Mouse (Mus musculus) ES-E14 (cell line): ENCODE results near the gene 4930524B15Rik. TPM values are rescaled to one million over a fixed set of nuclear protein-coding genes. Genes with fewer than 3 reads are reported as not detected.
A peak's percentile ranks its signal among the peaks of the same experiment; 100 is the strongest.

Source experiments
- DNase-seq: peaks from one replicate; pipeline ENCODE4 v3.0.0-alpha.2; 2013; ENCODE audit warnings: low read depth, low spot score
- H3K27ac ChIP-seq: 2 replicates; pipeline ENCODE4 v1.5.1; 2012; ENCODE audit warnings: low read depth, mild to moderate bottlenecking, low read length, moderate library complexity, mixed read lengths; ENCODE audit not compliant: poor library complexity, insufficient read depth, severe bottlenecking
- H3K36me3 ChIP-seq: 2 replicates; pipeline ENCODE4 v1.6.1; 2012; ENCODE audit warnings: mild to moderate bottlenecking, low read length, moderate library complexity, mixed read lengths; ENCODE audit not compliant: control insufficient read depth, poor library complexity, insufficient read depth, severe bottlenecking
- H3K4me1 ChIP-seq, 2 experiments: fragments of 150-350 bp in 1 of 2; sonication (generic) in 1 of 2; 2 replicates each; pipeline ENCODE4 v1.6.1; 2012; ENCODE audit warnings: low read length in 2 of 2, mild to moderate bottlenecking in 1 of 2, mixed read lengths in 1 of 2; ENCODE audit not compliant: control insufficient read depth in 2 of 2, insufficient read depth in 2 of 2, poor library complexity in 1 of 2
- H3K4me3 ChIP-seq, 2 experiments: fragments of 150-350 bp in 1 of 2; sonication (generic) in 1 of 2; 2 replicates each; pipeline ENCODE4 v1.5.1; 2012; ENCODE audit warnings: low read length in 2 of 2, low read depth in 1 of 2, mild to moderate bottlenecking in 1 of 2, mixed read lengths in 1 of 2; ENCODE audit not compliant: insufficient read depth in 1 of 2, poor library complexity in 1 of 2, severe bottlenecking in 1 of 2
- H3K9ac ChIP-seq: 2 replicates; pipeline ENCODE4 v1.6.1; 2012; ENCODE audit warnings: low read depth, mild to moderate bottlenecking, low read length, mixed read lengths; ENCODE audit not compliant: poor library complexity, insufficient read depth, severe bottlenecking
- H3K9me3 ChIP-seq: fragments of 150-350 bp; sonication (generic); 2 replicates; pipeline ENCODE4 v1.6.1; 2012; ENCODE audit warnings: low read depth, mild to moderate bottlenecking, low read length; ENCODE audit not compliant: control insufficient read depth, insufficient read depth
- CHD2 ChIP-seq: IDR thresholded peaks from 2 replicates; pipeline ENCODE4 v1.6.1; 2014; ENCODE audit warnings: mild to moderate bottlenecking, low read depth, low read length, inconsistent platforms
- HCFC1 ChIP-seq: IDR thresholded peaks from 2 replicates; pipeline ENCODE4 v1.6.1; 2012; ENCODE audit warnings: low read length, inconsistent platforms, borderline replicate concordance; ENCODE audit not compliant: insufficient read depth
- MAFK ChIP-seq: IDR thresholded peaks from 2 replicates; pipeline ENCODE4 v1.6.1; 2014; ENCODE audit warnings: mild to moderate bottlenecking, low read depth, low read length, inconsistent platforms; ENCODE audit not compliant: insufficient read depth
- ZC3H11A ChIP-seq: IDR thresholded peaks from 2 replicates; pipeline ENCODE4 v1.6.1; 2012; ENCODE audit warnings: low read depth, mild to moderate bottlenecking, inconsistent platforms, low read length, borderline replicate concordance
- ZNF384 ChIP-seq: IDR thresholded peaks from 2 replicates; pipeline ENCODE4 v1.6.1; 2012; ENCODE audit warnings: low read depth, low read length, inconsistent platforms
- in situ Hi-C, 2 experiments: fragments of 600-800 bp; cut with MboI; formaldehyde crosslinking; loops; one replicate each; pipeline ENCODE4 v1.15.1; 2025; ENCODE audit warnings: low sequenced_read_pairs in 2 of 2, inconsistent platforms in 1 of 2; ENCODE audit not compliant: unreplicated experiment in 2 of 2
- total RNA-seq: library from RNA; depleted of rRNA; stranded (reverse); fragments of 300-350 nt; gene quantifications from 2 replicates; pipeline ENCODE4 v1.2.3, GENCODE M21; 2012

Gene 4930524B15Rik
- total RNA-seq, 1 experiment = 1.3 TPM

GRCm38 (mm10) chr11:31936910-31937525 lies 28.4 kb upstream of the 4930524B15Rik start:
- in situ Hi-C loops = no loop called here
- H3K9me3 ChIP-seq = no peaks in the 10 kb centered on the region
- no peak overlapping the region for H3K9ac ChIP-seq
- H3K4me1 ChIP-seq = no peaks in the 10 kb centered on the region
- no peak overlapping the region for H3K27ac ChIP-seq
- no peak for DNase-seq
- H3K36me3 ChIP-seq = no peaks in the 10 kb centered on the region
- TF ChIP-seq MAFK (no peak), CHD2 (no peak), HCFC1 (no peak), ZNF384 (no peak), ZC3H11A (no peak)
- H3K4me3 ChIP-seq = no peak overlapping the region

DNA sequence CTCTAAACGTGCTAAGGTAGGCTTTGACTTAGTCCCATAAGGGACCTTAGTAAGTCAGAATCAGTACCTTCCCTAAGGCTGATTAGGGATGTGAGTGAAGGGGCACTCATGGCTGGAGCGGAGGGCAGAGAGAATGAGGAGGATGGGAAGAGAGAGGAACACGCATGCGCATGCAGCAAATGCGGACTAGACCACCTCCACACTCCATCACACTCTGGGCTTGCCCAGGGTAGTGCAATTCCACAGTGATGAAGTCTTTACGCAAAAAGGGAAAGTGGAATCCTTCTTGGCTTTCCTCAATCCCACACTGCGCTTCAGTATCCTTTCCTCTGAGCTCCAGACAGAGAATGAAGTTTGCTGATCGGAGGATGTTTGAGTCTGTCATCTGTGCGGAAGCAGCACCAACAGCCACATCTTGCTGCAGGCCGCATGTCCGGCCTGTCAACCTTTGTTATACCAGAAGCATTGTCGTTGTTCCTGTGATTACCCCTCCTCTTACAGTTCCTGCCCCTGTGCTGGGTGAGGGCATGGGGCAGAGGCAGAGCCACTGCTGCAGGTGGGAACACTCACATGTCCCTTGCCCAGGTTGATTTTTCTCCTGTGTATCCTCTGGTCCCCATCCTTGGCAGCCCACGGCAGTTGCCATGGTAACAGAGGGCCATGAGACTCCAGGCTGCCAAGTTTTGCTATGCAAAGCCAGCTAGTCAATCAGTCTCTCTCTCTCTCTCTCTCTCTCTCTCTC lies 24.3 kb upstream of the 4930524B15Rik start:
- H3K27ac ChIP-seq = no peak overlapping the region
- no peaks in the 10 kb centered on the region for H3K36me3 ChIP-seq
- H3K4me3 ChIP-seq = no peak overlapping the region
- DNase-seq = no peak
- no peak overlapping the region for H3K9ac ChIP-seq
- H3K4me1 ChIP-seq = no peaks in the 10 kb centered on the region
- in situ Hi-C loops = no loop called here
- no peak for TF ChIP-seq ZNF384
- no peak for TF ChIP-seq CHD2
- no peak for TF ChIP-seq ZC3H11A
- no peak for TF ChIP-seq HCFC1
- TF ChIP-seq MAFK = no peak
- no peaks in the 10 kb centered on the region for H3K9me3 ChIP-seq

DNA sequence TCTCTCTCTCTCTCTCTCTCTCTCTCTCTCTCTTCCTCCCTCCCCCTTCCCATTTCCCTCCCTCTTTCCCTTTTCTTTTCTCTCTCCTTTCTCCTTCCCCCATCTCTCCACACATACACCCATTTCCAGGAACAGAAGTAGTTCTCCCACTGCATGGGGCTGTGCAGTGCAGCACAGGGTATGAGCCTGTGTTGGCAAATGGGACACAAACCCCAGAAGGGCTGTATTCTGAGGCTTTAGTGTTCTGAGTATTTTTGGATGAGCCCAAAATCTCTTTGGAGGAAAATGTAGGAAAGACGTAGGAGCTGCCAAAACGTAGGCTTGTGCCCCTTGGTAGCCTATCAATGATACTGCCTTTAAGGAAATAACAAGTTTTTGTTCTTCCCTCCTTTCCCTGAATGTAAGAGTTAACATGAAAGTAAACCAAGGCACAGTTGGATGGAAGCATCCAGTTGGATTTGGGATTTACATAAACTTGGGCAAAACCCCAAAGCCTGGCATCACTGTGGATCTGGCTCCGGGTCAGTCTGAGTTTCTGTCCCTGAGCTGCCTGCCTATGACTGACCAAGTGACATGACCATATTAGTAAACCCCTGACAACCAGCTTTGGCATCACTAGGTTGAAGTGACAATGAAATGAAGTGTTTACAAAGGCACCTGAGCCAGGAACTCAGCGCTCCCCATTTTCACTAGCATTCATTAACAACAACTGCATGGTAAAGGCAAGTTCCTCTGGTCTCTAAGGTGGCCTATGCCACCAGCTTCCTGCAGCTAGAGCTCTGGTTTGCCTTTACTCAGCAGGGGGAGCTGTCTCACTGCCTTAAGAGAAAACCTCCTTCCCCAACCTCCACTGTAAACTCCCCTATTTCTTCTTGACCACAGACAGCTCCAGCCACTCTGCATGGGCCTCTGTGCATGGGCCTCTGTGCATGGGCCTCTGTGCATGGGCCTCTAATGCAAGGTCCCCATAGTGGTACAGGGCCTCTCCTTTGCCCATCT lies 23.5 kb upstream of the 4930524B15Rik start:
- in situ Hi-C loops = no loop called here
- no peak overlapping the region for H3K9ac ChIP-seq
- no peaks in the 10 kb centered on the region for H3K4me1 ChIP-seq
- H3K9me3 ChIP-seq = no peaks in the 10 kb centered on the region
- H3K4me3 ChIP-seq = no peak overlapping the region
- no peaks in the 10 kb centered on the region for H3K36me3 ChIP-seq
- no peak for DNase-seq
- H3K27ac ChIP-seq = no peak overlapping the region
- TF ChIP-seq ZC3H11A (peak; percentile 49; the same call in 1 of the 2 replicates), ZNF384 (no peak), CHD2 (no peak)

GRCm38 (mm10) chr11:31945471-31945870 lies 19.9 kb upstream of the 4930524B15Rik start:
- Histone ChIP-seq H3K36me3 (no peaks in the 10 kb centered on the region), H3K27ac (no peak overlapping the region), H3K4me1 (peaks cover 0 to 6% of the 10 kb centered on the region in 2 experiments; a peak in 1 of 4 replicates), H3K4me3 (no peak overlapping the region), H3K9ac (no peak overlapping the region), H3K9me3 (no peaks in the 10 kb centered on the region)
- in situ Hi-C loops = loop anchor here in 1 of 2 experiments (5.0 kb wide), 1 partner anchor 268 kb away; no protein-coding TSS in a partner anchor
- DNase-seq = no peak
- TF ChIP-seq CHD2 = no peak
- no peak for TF ChIP-seq MAFK
- TF ChIP-seq HCFC1 = no peak
- TF ChIP-seq ZNF384 = no peak
- TF ChIP-seq ZC3H11A = no peak
